Mouse (Mus musculus): ENCODE data around the gene Slc1a5. TPM values are rescaled to one million over a fixed set of nuclear protein-coding genes. Genes with fewer than 3 reads are reported as not detected.

The Slc1a5 gene
- total and polyA plus RNA-seq, 2 experiments from 2014 or later: 28.1 to 81.4 TPM

- 76% methylated on average over 2 of the region's 2 CpGs for WGBS
- no peak overlapping the region for H3K9ac ChIP-seq (replicated peaks; ENCODE audit: low read depth, low read length)
- H3K27me3 ChIP-seq (ENCODE audit: control insufficient read depth, insufficient read depth, low read length): no peaks in the 10 kb centered on the region
- no peak for ATAC-seq (ENCODE audit: insufficient read depth, low read depth)
- TF ChIP-seq EP300 (IDR thresholded peaks at IDR 0.05; ENCODE audit: low read depth) (no peak), CTCF (IDR thresholded peaks at IDR 0.05; ENCODE audit: low read depth) (peak; percentile 38)
- H3K4me3 ChIP-seq (ENCODE audit: low read depth, low read length): no peak overlapping the region
- peaks cover 12% of the 10 kb centered on the region for H3K4me1 ChIP-seq (ENCODE audit: control insufficient read depth, insufficient read depth)
- peaks cover 38% of the 10 kb centered on the region for H3K36me3 ChIP-seq (replicated peaks; ENCODE audit: control insufficient read depth, insufficient read depth, low read length)
- no peaks in the 10 kb centered on the region for H3K9me3 ChIP-seq (replicated peaks; ENCODE audit: control insufficient read depth, low read length)
- DNase-seq (ENCODE audit: low spot score): no peak
- H3K27ac ChIP-seq (ENCODE audit: low read depth): no peak overlapping the region
- H3K4me2 ChIP-seq (ENCODE audit: low read depth, low read length): no peak overlapping the region
Measured at GRCm38 (mm10) chr7:16812505-16812904, 31.4 kb downstream of the Slc1a5 start.

- H3K4me3 ChIP-seq (ENCODE audit: low read depth, low read length): peak within 1 kb of the TSS; percentile 95
- peaks cover 22% of the 10 kb centered on the region for H3K36me3 ChIP-seq (replicated peaks; ENCODE audit: control insufficient read depth, insufficient read depth, low read length)
- H3K9me3 ChIP-seq (replicated peaks; ENCODE audit: control insufficient read depth, low read length): no peaks in the 10 kb centered on the region
- DNase-seq (ENCODE audit: low spot score): no peak
- H3K4me1 ChIP-seq (ENCODE audit: control insufficient read depth, insufficient read depth): peaks cover 39% of the 10 kb centered on the region
- peak within 1 kb of the TSS; percentile 95 for H3K4me2 ChIP-seq (ENCODE audit: low read depth, low read length)
- no peaks in the 10 kb centered on the region for H3K27me3 ChIP-seq (ENCODE audit: control insufficient read depth, insufficient read depth, low read length)
- peak within 1 kb of the TSS; percentile 91 for H3K27ac ChIP-seq (ENCODE audit: low read depth)
- H3K9ac ChIP-seq (replicated peaks; ENCODE audit: low read depth, low read length): peak within 1 kb of the TSS; percentile 97
- no peak for TF ChIP-seq EP300 (IDR thresholded peaks at IDR 0.05; ENCODE audit: low read depth)
- TF ChIP-seq CTCF (IDR thresholded peaks at IDR 0.05; ENCODE audit: low read depth): no peak
- no peak for ATAC-seq (ENCODE audit: insufficient read depth, low read depth)
- WGBS: 10% methylated on average over 1 of the region's 1 CpGs
Measured at GRCm38 (mm10) chr7:16815351-16815941, 34.3 kb downstream of the Slc1a5 start, which contains the start of gene Strn4. Strn4 (plus strand) TSS chr7:16815889.

DNA sequence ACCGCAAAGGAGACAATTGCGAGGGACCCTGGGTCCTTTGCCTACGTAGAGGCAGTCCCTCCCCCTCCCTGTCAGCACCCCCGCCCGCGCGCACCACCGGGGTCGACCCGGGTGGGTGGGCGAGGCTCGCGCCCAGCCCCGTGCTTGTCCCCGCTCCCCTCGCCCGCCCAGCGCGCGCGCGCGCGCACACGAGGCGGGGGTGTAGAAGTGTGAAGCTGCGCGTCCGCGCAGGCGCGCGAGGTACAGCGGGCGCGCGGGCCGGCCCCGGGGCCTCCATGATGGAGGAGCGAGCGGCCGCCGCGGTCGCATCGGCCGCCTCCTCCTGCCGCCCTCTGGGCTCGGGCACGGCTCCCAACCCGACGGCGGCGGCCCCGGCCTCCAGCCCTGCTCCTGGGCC lies 34.9 kb downstream of the Slc1a5 start:
- Histone ChIP-seq H3K4me3 (ENCODE audit: low read depth, low read length) (peak overlapping the region; percentile 95), H3K27me3 (ENCODE audit: control insufficient read depth, insufficient read depth, low read length) (no peaks in the 10 kb centered on the region), H3K4me1 (ENCODE audit: control insufficient read depth, insufficient read depth) (peaks cover 46% of the 10 kb centered on the region), H3K27ac (ENCODE audit: low read depth) (peak overlapping the region; percentile 91), H3K9me3 (replicated peaks; ENCODE audit: control insufficient read depth, low read length) (no peaks in the 10 kb centered on the region), H3K9ac (replicated peaks; ENCODE audit: low read depth, low read length) (peak overlapping the region; percentile 97), H3K36me3 (replicated peaks; ENCODE audit: control insufficient read depth, insufficient read depth, low read length) (peaks cover 16% of the 10 kb centered on the region; the same call in 1 of the 2 replicates), H3K4me2 (ENCODE audit: low read depth, low read length) (peak overlapping the region; percentile 95)
- 2% methylated on average over 32 of the region's 55 CpGs for WGBS
- TF ChIP-seq CTCF (IDR thresholded peaks at IDR 0.05; ENCODE audit: low read depth) (no peak), EP300 (IDR thresholded peaks at IDR 0.05; ENCODE audit: low read depth) (no peak)
- ATAC-seq (ENCODE audit: insufficient read depth, low read depth) (peak; percentile 84), DNase-seq (ENCODE audit: low spot score) (peak; percentile 81)

DNA sequence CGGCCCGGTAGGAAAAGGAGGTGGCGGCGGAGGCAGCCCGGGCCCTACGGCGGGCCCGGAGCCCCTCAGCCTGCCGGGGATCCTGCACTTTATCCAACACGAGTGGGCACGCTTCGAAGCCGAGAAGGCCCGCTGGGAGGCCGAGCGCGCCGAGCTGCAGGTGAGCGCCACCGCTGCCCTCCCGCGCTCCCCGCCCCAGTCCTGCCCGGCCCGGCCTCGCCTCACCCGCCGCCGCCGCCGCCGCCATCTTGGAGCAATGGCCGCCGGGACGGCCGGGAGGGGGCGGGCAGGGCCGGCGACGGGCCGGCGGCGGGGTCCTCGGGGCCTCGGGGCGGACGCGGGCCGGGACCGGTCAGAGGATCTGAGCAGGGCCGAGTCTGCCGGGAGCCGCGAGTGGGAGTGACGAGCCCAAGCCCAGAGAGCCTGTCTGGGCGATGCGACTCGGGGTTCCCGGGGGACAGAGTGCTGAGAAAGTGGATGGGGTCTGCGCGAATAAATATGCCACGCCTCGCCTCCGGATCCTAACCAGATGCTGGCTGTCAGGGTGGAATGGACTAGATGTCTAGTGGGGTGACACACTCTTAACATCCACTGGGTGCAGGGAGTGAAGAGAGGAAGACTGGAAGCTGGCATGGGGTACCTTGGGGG lies 35.5 kb downstream of the Slc1a5 start, which contains the start of gene Fkrp:
TSS of gene Fkrp (minus strand) at position 258 of the 648 bp plus-strand sequence.
- H3K27ac ChIP-seq (ENCODE audit: low read depth): peak within 1 kb of the TSS; percentile 91
- peaks cover 51% of the 10 kb centered on the region for H3K4me1 ChIP-seq (ENCODE audit: control insufficient read depth, insufficient read depth)
- H3K9ac ChIP-seq (replicated peaks; ENCODE audit: low read depth, low read length): peak within 1 kb of the TSS; percentile 97
- no peak for TF ChIP-seq EP300 (IDR thresholded peaks at IDR 0.05; ENCODE audit: low read depth)
- TF ChIP-seq CTCF (IDR thresholded peaks at IDR 0.05; ENCODE audit: low read depth): no peak
- peak within 1 kb of the TSS; percentile 95 for H3K4me3 ChIP-seq (ENCODE audit: low read depth, low read length)
- H3K9me3 ChIP-seq (replicated peaks; ENCODE audit: control insufficient read depth, low read length): no peaks in the 10 kb centered on the region
- DNase-seq (ENCODE audit: low spot score): peak; percentile 53
- peak within 1 kb of the TSS; percentile 95 for H3K4me2 ChIP-seq (ENCODE audit: low read depth, low read length)
- 1% methylated on average over 49 of the region's 64 CpGs for WGBS
- H3K36me3 ChIP-seq (replicated peaks; ENCODE audit: control insufficient read depth, insufficient read depth, low read length): peaks cover 16% of the 10 kb centered on the region; the same call in 1 of the 2 replicates
- ATAC-seq (ENCODE audit: insufficient read depth, low read depth): peak; percentile 83
- no peaks in the 10 kb centered on the region for H3K27me3 ChIP-seq (ENCODE audit: control insufficient read depth, insufficient read depth, low read length)

DNA sequence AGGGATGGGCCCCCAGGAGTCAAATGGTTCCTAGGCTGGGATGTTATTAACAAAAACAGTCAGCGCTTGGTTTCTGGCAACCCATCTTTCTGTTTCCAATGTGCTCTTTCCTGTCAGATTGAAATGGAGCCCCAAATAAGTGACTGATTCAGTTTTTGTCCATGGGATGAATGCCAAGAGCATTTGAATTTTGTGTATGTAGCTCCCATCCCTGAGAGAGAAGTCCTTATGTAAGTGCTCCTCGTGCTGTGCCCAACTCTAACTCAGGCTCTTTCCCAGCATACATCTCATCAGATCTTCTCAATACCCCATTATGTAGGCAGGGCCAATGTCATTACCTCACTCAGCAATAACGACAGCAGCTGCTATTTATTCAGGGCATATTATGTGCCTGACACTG lies 36.6 kb downstream of the Slc1a5 start:
- H3K9me3 ChIP-seq (replicated peaks; ENCODE audit: control insufficient read depth, low read length): no peaks in the 10 kb centered on the region
- DNase-seq (ENCODE audit: low spot score): no peak
- H3K27me3 ChIP-seq (ENCODE audit: control insufficient read depth, insufficient read depth, low read length): no peaks in the 10 kb centered on the region
- no peak overlapping the region for H3K27ac ChIP-seq (ENCODE audit: low read depth)
- WGBS: 52% methylated on average over 3 of the region's 3 CpGs
- no peak for ATAC-seq (ENCODE audit: insufficient read depth, low read depth)
- H3K9ac ChIP-seq (replicated peaks; ENCODE audit: low read depth, low read length): peak overlapping the region; percentile 97
- H3K36me3 ChIP-seq (replicated peaks; ENCODE audit: control insufficient read depth, insufficient read depth, low read length): peaks cover 18% of the 10 kb centered on the region
- H3K4me3 ChIP-seq (ENCODE audit: low read depth, low read length): peak overlapping the region; percentile 95
- no peak for TF ChIP-seq CTCF (IDR thresholded peaks at IDR 0.05; ENCODE audit: low read depth)
- peak overlapping the region; percentile 95 for H3K4me2 ChIP-seq (ENCODE audit: low read depth, low read length)
- peaks cover 56% of the 10 kb centered on the region for H3K4me1 ChIP-seq (ENCODE audit: control insufficient read depth, insufficient read depth)

All from heart, postnatal 0 days (tissue).